Mouse (Mus musculus): ENCODE results near the gene Olfr1302.

Olfr1302 gene

DNA sequence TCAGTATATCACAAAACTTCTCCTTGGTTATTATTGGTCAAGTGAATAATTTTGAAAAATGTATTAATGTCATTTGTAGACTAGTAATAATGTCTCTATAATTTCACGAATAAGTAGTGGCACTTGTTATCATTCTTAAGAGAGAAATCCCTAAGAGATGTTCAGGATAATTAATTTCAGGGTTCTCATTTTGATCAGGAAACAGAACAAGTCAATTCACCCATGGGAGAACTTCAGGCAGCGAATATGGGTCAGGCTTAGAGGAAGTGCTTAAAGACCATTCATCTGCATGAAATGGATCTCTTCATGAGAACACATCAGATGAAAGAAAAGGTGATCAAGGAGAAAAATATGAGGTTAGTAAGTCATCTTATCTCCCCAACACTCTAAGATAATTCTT is at the start of gene Olfr1302:
TSS of gene Olfr1302 (plus strand) at position 301 of the 400 bp plus-strand sequence.
- DNase-seq (ENCODE audit: low spot score in 2 of 2), result no peak

DNA sequence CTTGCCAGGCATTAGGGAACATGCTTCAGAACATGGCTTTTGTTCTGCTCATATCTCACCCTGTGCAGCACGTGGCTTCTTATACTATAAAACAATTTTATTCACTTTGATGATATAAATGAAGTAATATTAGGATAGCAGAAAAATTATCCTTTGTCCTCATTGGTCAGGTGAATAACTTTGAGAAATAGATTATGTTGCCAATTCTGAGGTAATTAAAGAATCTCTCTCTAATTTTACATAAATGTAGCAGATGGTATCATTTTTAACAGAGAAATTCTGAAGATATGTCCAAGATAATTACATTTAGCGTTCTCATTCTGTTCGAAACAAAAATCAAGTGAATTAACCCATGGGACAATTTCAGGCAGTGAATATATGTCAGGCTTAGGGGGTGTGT is 26.5 kb upstream of the Olfr1302 start, which contains the start of gene Olfr1301:
TSS of gene Olfr1301 (plus strand) at position 301 of the 400 bp plus-strand sequence.
- no peak for DNase-seq (ENCODE audit: low spot score in 2 of 2)

DNA sequence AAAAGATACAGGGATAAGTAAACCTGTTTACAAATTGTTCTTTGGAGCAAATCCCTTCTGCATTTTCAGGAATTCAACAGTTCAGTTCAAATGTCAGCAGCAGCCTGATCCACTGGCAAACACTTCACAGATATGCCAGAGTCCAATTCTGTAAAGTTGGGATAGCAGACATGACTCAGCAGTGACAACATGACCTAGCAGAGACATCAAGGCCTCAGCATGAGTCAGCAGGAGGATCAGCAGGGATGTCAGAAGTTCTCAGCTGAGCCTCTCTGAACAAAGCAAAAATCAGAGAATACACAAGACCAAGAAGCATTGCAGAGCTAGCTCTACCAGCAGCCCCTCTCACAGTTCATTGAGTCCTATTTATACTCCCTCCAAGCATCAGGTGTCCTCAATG is 35.7 kb downstream of the Olfr1302 start:
- DNase-seq (ENCODE audit: low spot score in 2 of 2), result no peak

DNA sequence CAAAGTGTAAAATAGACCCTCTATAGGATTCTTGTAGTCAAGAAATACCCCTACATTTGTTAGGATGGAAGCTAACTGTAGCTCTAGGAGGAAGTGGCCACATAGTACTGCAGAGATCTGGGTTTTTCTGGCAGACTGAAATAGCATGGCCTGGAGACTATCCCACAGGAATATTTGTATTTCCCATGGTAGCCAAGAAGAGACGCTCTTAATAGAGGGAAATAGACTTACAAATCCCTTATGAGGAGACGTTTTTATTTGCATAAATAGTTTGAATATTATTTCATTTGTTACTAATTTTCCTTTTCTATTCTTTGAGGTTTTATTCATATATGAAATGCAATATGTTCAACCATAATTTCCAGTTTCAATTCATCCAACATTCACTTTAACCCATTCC is 43.0 kb downstream of the Olfr1302 start, which contains the start of gene Olfr1303:
TSS of gene Olfr1303 (minus strand) at position 101 of the 400 bp plus-strand sequence.
- DNase-seq (ENCODE audit: low spot score in 2 of 2), result no peak
